In the genomic region with DNA sequence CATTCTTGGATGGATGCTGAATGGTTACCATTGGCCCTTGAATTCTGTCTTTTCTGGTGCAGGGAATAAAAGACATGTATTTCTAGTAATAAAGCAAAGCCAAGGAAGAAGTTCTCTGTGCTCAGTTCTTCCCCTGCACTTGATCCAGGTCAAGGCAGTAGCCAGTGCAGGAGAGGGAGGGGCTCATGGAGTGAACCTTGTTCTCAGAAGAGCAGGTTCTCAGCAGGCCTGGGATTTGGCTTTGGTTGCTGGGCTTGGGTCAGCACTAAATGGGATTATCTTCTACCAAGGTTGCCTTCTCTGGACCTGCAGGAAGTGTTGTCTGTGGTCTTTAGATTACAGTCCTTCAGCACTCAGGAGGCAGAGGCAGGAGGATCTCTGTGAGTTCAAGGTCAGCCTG, we compare ENCODE assay signal across 26 mouse cellular contexts. TPM values are rescaled to one million over a fixed set of nuclear protein-coding genes. Genes with fewer than 3 reads are reported as not detected.
"Had no signal": no experiment of that assay in that cellular context is flagged by ENCODE, and none has a peak within 500 bp of the region (broad histone marks: within the 10 kb centered on the region; RNA-seq: fewer than 3 reads in every experiment).

No protein-coding gene starts in this region.

- H3K27me3 ChIP-seq: heart, embryonic 12.5 days; hindbrain, embryonic 12.5 days; hindbrain, embryonic 15.5 days; intestine, embryonic 15.5 days; kidney, embryonic 15.5 days; limb, embryonic 12.5 days had no signal

- H3K36me3 ChIP-seq: heart, embryonic 12.5 days; hindbrain, embryonic 12.5 days; hindbrain, embryonic 15.5 days; intestine, embryonic 15.5 days; kidney, embryonic 15.5 days; liver, embryonic 13.5 days had no signal

- H3K27ac ChIP-seq: gastrocnemius, adult 2 months; heart, embryonic 10.5 days; hindbrain, embryonic 10.5 days; hindbrain, embryonic 12.5 days; hindbrain, embryonic 15.5 days; intestine, embryonic 15.5 days; kidney, embryonic 15.5 days; layer of hippocampus, adult 2 months; left cerebral cortex, adult 2 months; limb, embryonic 10.5 days; limb, embryonic 12.5 days; liver, embryonic 13.5 days had no signal

- H3K4me2 ChIP-seq: heart, embryonic 12.5 days; hindbrain, embryonic 12.5 days; intestine, embryonic 15.5 days; kidney, embryonic 15.5 days; limb, embryonic 12.5 days; liver, embryonic 11.5 days; liver, embryonic 13.5 days had no signal

- H3K9ac ChIP-seq: heart, embryonic 12.5 days; hindbrain, embryonic 12.5 days; hindbrain, embryonic 15.5 days; intestine, embryonic 15.5 days; kidney, embryonic 15.5 days; limb, embryonic 12.5 days; liver, embryonic 13.5 days had no signal

- DNase-seq: gastrocnemius, adult 2 months; gastrocnemius, postnatal 10 days; gastrocnemius, postnatal 25 days; heart, adult 18-20 months; heart, postnatal 10 days; heart, postnatal 4 days; kidney, postnatal 14 days; kidney, postnatal 4 days; liver; liver, embryonic 13.5 days had no signal

- H3K4me3 ChIP-seq: gastrocnemius, adult 2 months; heart, embryonic 10.5 days; heart, embryonic 12.5 days; hindbrain, embryonic 10.5 days; hindbrain, embryonic 12.5 days; hindbrain, embryonic 15.5 days; intestine, embryonic 15.5 days; kidney, embryonic 15.5 days; layer of hippocampus, adult 2 months; left cerebral cortex, adult 2 months; limb, embryonic 10.5 days; limb, embryonic 12.5 days; liver, embryonic 13.5 days had no signal

- H3K9me3 ChIP-seq: heart, embryonic 10.5 days; heart, embryonic 12.5 days; hindbrain, embryonic 12.5 days; hindbrain, embryonic 15.5 days; intestine, embryonic 15.5 days; kidney, embryonic 15.5 days; limb, embryonic 10.5 days; liver, embryonic 13.5 days had no signal

- ATAC-seq: forebrain, embryonic 16.5 days; inflammation-experienced regulatory T-cells, adult 6 months; intestine, embryonic 15.5 days; intestine, postnatal 0 days had no signal

RNA-seq across cellular contexts. Expression of gene Ptprg, which starts 5.2 kb away (rescaled TPM):
- total RNA-seq: granulocyte monocyte progenitor cell, adult 5-6 weeks had no signal
